Comparison of ENCODE assay signal across 15 mouse cellular contexts in genomic region chr8:9070953-9071352, GRCm38 (mm10).
A peak's percentile ranks its signal among the peaks of the same experiment; 100 is the strongest.
DNase-seq lines count a peak whose midpoint lies in the region; ATAC-seq and TF ChIP-seq lines count a peak whose summit lies in the region.
"Had no signal": no experiment of that assay in that cellular context is flagged by ENCODE, and none has a peak within 500 bp of the region (broad histone marks: within the 10 kb centered on the region; RNA-seq: fewer than 3 reads in every experiment).

No protein-coding gene starts in this region.

- H3K27me3 ChIP-seq in hindbrain, embryonic 13.5 days = no peaks in the 10 kb centered on the region
- no peaks in the 10 kb centered on the region for H3K27me3 ChIP-seq in hindbrain, embryonic 14.5 days (ENCODE audit: control insufficient read depth, insufficient read depth, low read length)
- H3K27me3 ChIP-seq in midbrain, postnatal 0 days (ENCODE audit: insufficient read depth, low read length) = no peaks in the 10 kb centered on the region
- H3K27me3 ChIP-seq in midbrain, embryonic 16.5 days (ENCODE audit: control insufficient read depth, insufficient read depth, low read depth, low read length) = no peaks in the 10 kb centered on the region
- H3K27me3 ChIP-seq: embryonic facial prominence, embryonic 13.5 days; heart, embryonic 15.5 days had no signal

- ATAC-seq in hindbrain, embryonic 13.5 days (ENCODE audit: low FRiP score) = no peak
- ATAC-seq in hindbrain, embryonic 14.5 days (ENCODE audit: low FRiP score) = no peak
- ATAC-seq in midbrain, postnatal 0 days (ENCODE audit: low FRiP score) = peak; percentile 54; the same call in 1 of the 2 replicates
- ATAC-seq in midbrain, embryonic 16.5 days = no peak
- no peak for ATAC-seq in inflammation-experienced regulatory T-cells, adult 6 months
- ATAC-seq: CD4-positive, CD25-positive, alpha-beta regulatory T cell, adult 4 months; hindbrain, postnatal 0 days had no signal

- no peak overlapping the region for H3K4me2 ChIP-seq in hindbrain, embryonic 13.5 days
- H3K4me2 ChIP-seq in hindbrain, embryonic 14.5 days (replicated peaks) = no peak overlapping the region
- no peak overlapping the region for H3K4me2 ChIP-seq in midbrain, postnatal 0 days (ENCODE audit: low read depth, low read length, poor library complexity, severe bottlenecking)
- H3K4me2 ChIP-seq in midbrain, embryonic 16.5 days (ENCODE audit: low read length) = no peak overlapping the region
- H3K4me2 ChIP-seq: embryonic facial prominence, embryonic 13.5 days; heart, embryonic 15.5 days; liver, embryonic 11.5 days had no signal

- DNase-seq in hindbrain, embryonic 14.5 days (ENCODE audit: low spot score) = no peak
- peak; percentile 15 for DNase-seq in midbrain, postnatal 0 days (ENCODE audit: low spot score)
- peak; percentile 40 for DNase-seq in forelimb bud, embryonic 11.5 days (ENCODE audit: low read depth, low spot score)
- DNase-seq in urinary bladder, postnatal 4 days (ENCODE audit: low spot score in 2 of 2) = no peak
- DNase-seq: cerebellum, postnatal 14 days; lung, postnatal 14 days; thymus, adult 18-20 months had no signal

- peaks cover 4% of the 10 kb centered on the region; the same call in 1 of the 2 replicates for H3K4me1 ChIP-seq in hindbrain, embryonic 13.5 days (replicated peaks)
- H3K4me1 ChIP-seq in hindbrain, embryonic 14.5 days (replicated peaks; ENCODE audit: control insufficient read depth, insufficient read depth, low read length) = no peaks in the 10 kb centered on the region
- no peaks in the 10 kb centered on the region for H3K4me1 ChIP-seq in midbrain, postnatal 0 days (ENCODE audit: insufficient read depth, low read length)
- H3K4me1 ChIP-seq in midbrain, embryonic 16.5 days (ENCODE audit: control insufficient read depth, insufficient read depth, low read length) = no peaks in the 10 kb centered on the region

- WGBS in hindbrain, embryonic 13.5 days = 76% methylated on average over 6 of the region's 6 CpGs
- WGBS in hindbrain, embryonic 14.5 days = 74% methylated on average over 6 of the region's 6 CpGs
- 64% methylated on average over 6 of the region's 6 CpGs for WGBS in midbrain, postnatal 0 days
- WGBS in midbrain, embryonic 16.5 days = 70% methylated on average over 6 of the region's 6 CpGs

- no peaks in the 10 kb centered on the region for H3K9me3 ChIP-seq in hindbrain, embryonic 13.5 days
- H3K9me3 ChIP-seq in hindbrain, embryonic 14.5 days (ENCODE audit: control insufficient read depth, low read length) = no peaks in the 10 kb centered on the region
- H3K9me3 ChIP-seq in midbrain, postnatal 0 days (ENCODE audit: low read length) = no peaks in the 10 kb centered on the region
- H3K9me3 ChIP-seq in midbrain, embryonic 16.5 days (replicated peaks; ENCODE audit: control insufficient read depth, low read length, poor library complexity, severe bottlenecking) = no peaks in the 10 kb centered on the region
- H3K9me3 ChIP-seq: embryonic facial prominence, embryonic 13.5 days; heart, embryonic 15.5 days had no signal

- 0 out of 2 replicates have a peak overlapping the region, but pooled peaks have one; percentile 32 for H3K27ac ChIP-seq in hindbrain, embryonic 13.5 days
- H3K27ac ChIP-seq in hindbrain, embryonic 14.5 days = no peak overlapping the region
- H3K27ac ChIP-seq in midbrain, postnatal 0 days (ENCODE audit: low read depth, low read length) = no peak overlapping the region
- no peak overlapping the region for H3K27ac ChIP-seq in midbrain, embryonic 16.5 days (ENCODE audit: low read length)
- H3K27ac ChIP-seq: embryonic facial prominence, embryonic 13.5 days; heart, embryonic 15.5 days; hindbrain, postnatal 0 days had no signal

- TF ChIP-seq CTCF in midbrain, postnatal 0 days (IDR thresholded peaks at IDR 0.05) = no peak

- H3K4me3 ChIP-seq in hindbrain, embryonic 13.5 days = no peak overlapping the region
- H3K4me3 ChIP-seq in hindbrain, embryonic 14.5 days (replicated peaks; ENCODE audit: low read length) = no peak overlapping the region
- H3K4me3 ChIP-seq in midbrain, postnatal 0 days (ENCODE audit: low read depth, low read length) = no peak overlapping the region
- no peak overlapping the region for H3K4me3 ChIP-seq in midbrain, embryonic 16.5 days (ENCODE audit: low read depth, low read length)
- H3K4me3 ChIP-seq: embryonic facial prominence, embryonic 13.5 days; heart, embryonic 15.5 days had no signal

- no peak overlapping the region for H3K9ac ChIP-seq in hindbrain, embryonic 13.5 days
- H3K9ac ChIP-seq in hindbrain, embryonic 14.5 days = no peak overlapping the region
- no peak overlapping the region for H3K9ac ChIP-seq in midbrain, postnatal 0 days (replicated peaks; ENCODE audit: low read length, poor library complexity, severe bottlenecking)
- no peak overlapping the region for H3K9ac ChIP-seq in midbrain, embryonic 16.5 days (ENCODE audit: low read depth, low read length)
- H3K9ac ChIP-seq: embryonic facial prominence, embryonic 13.5 days; heart, embryonic 15.5 days had no signal

- no peaks in the 10 kb centered on the region for H3K36me3 ChIP-seq in hindbrain, embryonic 13.5 days
- H3K36me3 ChIP-seq in hindbrain, embryonic 14.5 days (replicated peaks; ENCODE audit: control insufficient read depth, insufficient read depth) = no peaks in the 10 kb centered on the region
- no peaks in the 10 kb centered on the region for H3K36me3 ChIP-seq in midbrain, postnatal 0 days (ENCODE audit: insufficient read depth, low read length)
- H3K36me3 ChIP-seq in midbrain, embryonic 16.5 days (ENCODE audit: control insufficient read depth, insufficient read depth, low read length) = no peaks in the 10 kb centered on the region
- H3K36me3 ChIP-seq: embryonic facial prominence, embryonic 13.5 days; heart, embryonic 15.5 days had no signal

Comparison
In these comparisons a context has a peak if more than half of its experiments do, and no peak if none do; other contexts are left out.
1. DNase-seq: peak in midbrain, postnatal 0 days (single experiment) and forelimb bud, embryonic 11.5 days (single experiment); none in hindbrain, embryonic 14.5 days (single experiment) and urinary bladder, postnatal 4 days (0 of 2).